Mouse (Mus musculus) hindbrain, embryonic 12.5 days (tissue): ENCODE measurements at regions not wholly inside any gene's neighbourhood (a gene's known extent, or its start where the extent isn't known, plus 50 kb on each side); places are given as distances from the start of the nearest gene placed in this dataset.
A peak's percentile ranks its signal among the peaks of the same experiment; 100 is the strongest.

Experiments used
- ATAC-seq: fragments of 200-750 bp; cut with Nextera tagmentation; 2 replicates; pipeline ENCODE4 v1.8.0; 2017; ENCODE audit warnings: moderate TSS enrichment; ENCODE audit not compliant: low FRiP score
- H3K27ac ChIP-seq: fragments of 300-500 bp; sonication (generic); 2 replicates; pipeline ENCODE4 v1.5.1; 2016; ENCODE audit warnings: mild to moderate bottlenecking
- H3K27me3 ChIP-seq: fragments of 300-500 bp; sonication (generic); 2 replicates; pipeline ENCODE4 v1.6.1; 2016; ENCODE audit warnings: mild to moderate bottlenecking
- H3K36me3 ChIP-seq: fragments of 300-500 bp; sonication (generic); 2 replicates; pipeline ENCODE4 v1.6.1; 2016; ENCODE audit warnings: mild to moderate bottlenecking
- H3K4me1 ChIP-seq: fragments of 300-500 bp; sonication (generic); 2 replicates; pipeline ENCODE4 v1.6.1; 2016
- H3K4me2 ChIP-seq: fragments of 300-500 bp; sonication (generic); replicated peaks from 2 replicates; pipeline ENCODE4 v1.6.1; 2016; ENCODE audit warnings: mild to moderate bottlenecking
- H3K4me3 ChIP-seq: fragments of 300-500 bp; sonication (generic); 2 replicates; pipeline ENCODE4 v1.5.1; 2016; ENCODE audit warnings: mild to moderate bottlenecking
- H3K9ac ChIP-seq: fragments of 300-500 bp; sonication (generic); 2 replicates; pipeline ENCODE4 v1.6.1; 2016; ENCODE audit warnings: mild to moderate bottlenecking, moderate library complexity
- H3K9me3 ChIP-seq: fragments of 300-500 bp; sonication (generic); replicated peaks from 2 replicates; pipeline ENCODE4 v1.6.1; 2016; ENCODE audit warnings: mild to moderate bottlenecking
- WGBS: fragments of 180-500 bp; shearing (Covaris S2); methylation state at CpG from one replicate; pipeline ENCODE4 v1.1.7; 2016; 5-methylcytosine and 5-hydroxymethylcytosine counted together

- H3K4me3 ChIP-seq, result no peak overlapping the region
- no peaks in the 10 kb centered on the region for H3K27me3 ChIP-seq
- peak overlapping the region; percentile 25; the same call in 1 of the 2 replicates for H3K27ac ChIP-seq
- 46% methylated on average over 15 of the region's 15 CpGs for whole genome bisulfite sequencing
- H3K4me1 ChIP-seq, result peaks cover 19% of the 10 kb centered on the region
- H3K9ac ChIP-seq, result no peak overlapping the region
- peak; percentile 71 for ATAC-seq
- no peaks in the 10 kb centered on the region for H3K36me3 ChIP-seq
- H3K9me3 ChIP-seq, result no peaks in the 10 kb centered on the region
- no peak overlapping the region for H3K4me2 ChIP-seq
Observed at GRCm38 (mm10) chr4:131014301-131015081, 70.3 kb downstream of the Matn1 start.

DNA sequence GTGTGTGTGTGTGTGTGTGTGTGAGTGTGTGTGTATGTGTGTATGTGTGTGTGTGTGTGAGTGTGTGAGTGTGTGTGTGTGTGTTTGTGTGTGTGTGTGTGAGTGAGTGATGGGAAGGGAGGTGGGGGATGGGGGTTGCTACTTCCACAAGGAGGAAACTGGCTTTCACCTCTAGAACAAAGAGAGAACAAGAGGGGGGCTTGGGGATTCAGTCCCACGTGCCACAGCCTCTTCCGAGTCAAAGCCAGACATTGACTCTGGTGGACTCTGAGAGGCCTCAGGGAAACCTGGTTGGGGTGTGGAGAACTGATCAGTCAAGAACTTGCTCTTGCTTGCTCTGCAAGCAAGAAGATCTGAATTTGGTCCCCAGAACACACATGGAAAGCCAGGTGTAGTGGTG, 71.0 kb downstream of the Matn1 start:
- Histone ChIP-seq H3K4me2 (no peak overlapping the region), H3K27ac (0 out of 2 replicates have a peak overlapping the region, but pooled peaks have one; percentile 8), H3K4me1 (peaks cover 19% of the 10 kb centered on the region), H3K9me3 (no peaks in the 10 kb centered on the region), H3K27me3 (no peaks in the 10 kb centered on the region), H3K4me3 (no peak overlapping the region), H3K36me3 (no peaks in the 10 kb centered on the region), H3K9ac (no peak overlapping the region)
- 30% methylated on average over 2 of the region's 2 CpGs for WGBS
- no peak for ATAC-seq

GRCm38 (mm10) chr4:131023601-131024000, 79.4 kb downstream of the Matn1 start:
- H3K27ac ChIP-seq, result no peak overlapping the region
- no peak overlapping the region for H3K4me2 ChIP-seq
- H3K9ac ChIP-seq, result no peak overlapping the region
- peaks cover 3% of the 10 kb centered on the region; the same call in 1 of the 2 replicates for H3K9me3 ChIP-seq
- no peak for ATAC-seq
- no peaks in the 10 kb centered on the region for H3K36me3 ChIP-seq
- H3K4me3 ChIP-seq, result no peak overlapping the region
- H3K4me1 ChIP-seq, result no peaks in the 10 kb centered on the region
- WGBS, result 50% methylated on average over 6 of the region's 6 CpGs
- no peaks in the 10 kb centered on the region for H3K27me3 ChIP-seq

- H3K36me3 ChIP-seq, result no peaks in the 10 kb centered on the region
- no peak for ATAC-seq
- no peaks in the 10 kb centered on the region for H3K9me3 ChIP-seq
- 92% methylated on average over 11 of the region's 11 CpGs for WGBS
- H3K4me1 ChIP-seq, result peaks cover 8% of the 10 kb centered on the region
- no peak overlapping the region for H3K4me2 ChIP-seq
- no peak overlapping the region for H3K9ac ChIP-seq
- H3K27ac ChIP-seq, result no peak overlapping the region
- H3K4me3 ChIP-seq, result no peak overlapping the region
- H3K27me3 ChIP-seq, result peaks cover 3% of the 10 kb centered on the region; the same call in 1 of the 2 replicates
Observed at GRCm38 (mm10) chr4:131036292-131036691, 92.1 kb downstream of the Matn1 start.

DNA sequence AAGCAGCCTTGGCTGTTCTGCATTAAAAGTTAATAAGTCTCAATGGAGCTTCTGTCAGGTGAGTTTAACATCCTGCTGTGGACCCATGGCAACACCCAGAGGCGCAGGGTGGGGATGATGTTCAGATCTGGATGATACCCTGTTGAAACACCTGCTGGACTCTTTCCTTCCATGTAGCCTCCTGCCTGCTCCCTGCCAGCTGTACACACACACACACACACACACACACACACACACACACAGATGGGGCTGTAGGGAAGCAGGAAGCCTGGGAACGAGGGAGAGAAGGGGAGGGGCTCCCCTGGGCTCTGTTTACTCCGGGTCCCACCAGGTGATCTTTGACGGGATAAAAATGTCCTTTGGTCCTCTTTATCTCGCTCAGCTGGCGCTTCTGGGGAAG, 93.0 kb downstream of the Matn1 start:
- WGBS, result 16% methylated on average over 6 of the region's 6 CpGs
- no peak overlapping the region for H3K27ac ChIP-seq
- no peaks in the 10 kb centered on the region for H3K36me3 ChIP-seq
- ATAC-seq, result no peak
- H3K9ac ChIP-seq, result no peak overlapping the region
- H3K4me3 ChIP-seq, result no peak overlapping the region
- H3K4me1 ChIP-seq, result peaks cover 8% of the 10 kb centered on the region
- peaks cover 3% of the 10 kb centered on the region; the same call in 1 of the 2 replicates for H3K27me3 ChIP-seq
- no peaks in the 10 kb centered on the region for H3K9me3 ChIP-seq
- H3K4me2 ChIP-seq, result 0 out of 2 replicates have a peak overlapping the region, but pooled peaks have one; percentile 17

DNA sequence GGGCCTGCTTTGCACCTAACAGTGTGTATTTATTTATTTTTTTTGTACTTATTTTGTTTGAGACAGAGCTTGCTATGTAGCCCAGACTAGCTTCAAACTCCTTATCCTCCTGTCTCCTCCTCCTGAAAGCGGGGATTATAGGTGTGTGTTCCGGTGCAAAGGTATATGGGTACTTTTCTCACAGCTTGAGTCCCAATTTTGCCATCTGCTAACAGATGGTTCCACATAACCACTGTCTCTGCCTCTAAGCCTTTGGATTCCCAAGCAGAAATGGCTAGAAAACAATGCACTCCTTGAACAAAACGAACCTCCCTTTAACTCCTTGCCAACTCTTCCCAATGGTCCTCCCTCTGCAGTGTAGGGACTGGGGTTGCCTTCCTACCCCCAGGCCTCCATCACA, 95.5 kb downstream of the Matn1 start:
- Histone ChIP-seq H3K36me3 (no peaks in the 10 kb centered on the region), H3K27ac (no peak overlapping the region), H3K9me3 (no peaks in the 10 kb centered on the region), H3K4me1 (peaks cover 8% of the 10 kb centered on the region), H3K27me3 (peaks cover 3% of the 10 kb centered on the region; the same call in 1 of the 2 replicates), H3K9ac (no peak overlapping the region), H3K4me2 (no peak overlapping the region), H3K4me3 (no peak overlapping the region)
- WGBS, result 83% methylated on average over 3 of the region's 3 CpGs
- no peak for ATAC-seq

DNA sequence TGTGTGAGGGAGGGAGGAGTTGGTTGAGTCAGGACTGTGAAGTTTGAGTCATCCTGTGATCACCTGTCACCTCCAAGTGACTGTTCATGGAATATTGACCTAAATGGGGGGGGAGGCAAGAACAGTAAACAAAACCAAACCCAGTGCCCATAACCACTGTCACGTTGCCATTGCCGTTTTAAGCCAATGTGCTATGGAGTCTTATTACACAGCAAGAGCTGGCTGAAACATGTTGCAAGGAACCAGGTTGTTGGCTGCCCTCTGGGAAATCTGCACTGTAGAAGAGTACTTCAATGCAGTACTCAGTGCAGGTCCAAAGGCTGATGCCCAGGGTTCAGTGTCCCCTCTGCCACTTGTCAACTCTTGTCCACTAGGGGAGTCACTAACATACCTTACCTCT, 97.0 kb downstream of the Matn1 start:
- peaks cover 9% of the 10 kb centered on the region for H3K4me1 ChIP-seq
- no peak for ATAC-seq
- WGBS, result 84% methylated on average over 2 of the region's 2 CpGs
- H3K27ac ChIP-seq, result no peak overlapping the region
- H3K9ac ChIP-seq, result no peak overlapping the region
- H3K36me3 ChIP-seq, result no peaks in the 10 kb centered on the region
- no peaks in the 10 kb centered on the region for H3K9me3 ChIP-seq
- peaks cover 3% of the 10 kb centered on the region; the same call in 1 of the 2 replicates for H3K27me3 ChIP-seq
- no peak overlapping the region for H3K4me3 ChIP-seq
- no peak overlapping the region for H3K4me2 ChIP-seq

GRCm38 (mm10) chr4:131046101-131046500, 101.9 kb downstream of the Matn1 start:
- H3K27ac ChIP-seq, result no peak overlapping the region
- 38% methylated on average over 8 of the region's 8 CpGs for WGBS
- no peak for ATAC-seq

DNA sequence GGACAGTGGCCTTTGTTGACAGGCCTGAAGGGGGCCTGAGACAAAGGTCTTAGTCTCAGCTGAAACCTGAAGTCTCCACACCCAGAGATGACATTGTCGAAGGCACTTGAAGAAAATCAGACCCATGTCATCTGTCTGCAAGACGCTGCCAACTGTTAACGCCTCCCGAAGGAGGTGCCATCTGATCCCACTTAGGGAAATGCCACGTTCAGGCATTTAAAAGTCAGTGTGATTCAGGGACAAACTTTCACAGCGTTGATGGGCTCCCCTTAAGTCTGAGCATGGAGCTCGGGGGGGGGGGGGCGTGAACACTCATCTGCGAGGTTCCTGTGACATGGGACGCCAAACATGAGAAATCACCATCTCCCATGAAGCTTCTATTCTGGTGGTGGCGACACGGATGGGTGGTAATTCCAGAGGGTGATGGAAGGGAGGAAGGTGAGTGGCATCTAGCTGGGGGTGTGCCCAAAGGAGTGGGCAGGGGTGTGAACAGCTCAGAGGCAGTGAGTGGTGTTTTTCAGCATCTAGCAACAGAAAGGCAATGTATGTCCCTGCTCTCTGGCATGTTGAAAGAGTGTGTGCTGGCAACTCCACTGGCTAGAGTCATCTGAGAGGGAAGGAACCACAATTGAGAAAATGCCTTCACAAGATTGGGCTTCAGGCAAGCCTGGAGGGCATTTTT, 102.9 kb downstream of the Matn1 start:
- Histone ChIP-seq H3K4me1 (peaks cover 10% of the 10 kb centered on the region), H3K9ac (no peak overlapping the region), H3K4me2 (no peak overlapping the region), H3K36me3 (no peaks in the 10 kb centered on the region), H3K4me3 (no peak overlapping the region), H3K9me3 (no peaks in the 10 kb centered on the region), H3K27me3 (no peaks in the 10 kb centered on the region), H3K27ac (no peak overlapping the region)
- WGBS, result 60% methylated on average over 12 of the region's 12 CpGs
- no peak for ATAC-seq

More at GRCm38 (mm10) chr4:131046101-131046500, 101.9 kb downstream of the Matn1 start:
- H3K36me3 ChIP-seq, result no peaks in the 10 kb centered on the region
- no peaks in the 10 kb centered on the region for H3K9me3 ChIP-seq
- H3K4me2 ChIP-seq, result no peak overlapping the region
- no peak overlapping the region for H3K9ac ChIP-seq
- H3K4me3 ChIP-seq, result no peak overlapping the region
- H3K4me1 ChIP-seq, result peaks cover 10% of the 10 kb centered on the region
- H3K27me3 ChIP-seq, result no peaks in the 10 kb centered on the region

- peaks cover 7% of the 10 kb centered on the region; the same call in 1 of the 2 replicates for H3K27me3 ChIP-seq
- H3K4me2 ChIP-seq, result no peak overlapping the region
- no peak for ATAC-seq
- no peak overlapping the region for H3K9ac ChIP-seq
- H3K4me3 ChIP-seq, result no peak overlapping the region
- no peaks in the 10 kb centered on the region for H3K36me3 ChIP-seq
- H3K4me1 ChIP-seq, result peaks cover 11% of the 10 kb centered on the region
- H3K9me3 ChIP-seq, result 0 out of 2 replicates have a peak, but pooled peaks cover 6% of the 10 kb centered on the region
- no peak overlapping the region for H3K27ac ChIP-seq
- WGBS, result 95% methylated on average over 3 of the region's 3 CpGs
Observed at GRCm38 (mm10) chr4:131056293-131056692, 112.1 kb downstream of the Matn1 start.

DNA sequence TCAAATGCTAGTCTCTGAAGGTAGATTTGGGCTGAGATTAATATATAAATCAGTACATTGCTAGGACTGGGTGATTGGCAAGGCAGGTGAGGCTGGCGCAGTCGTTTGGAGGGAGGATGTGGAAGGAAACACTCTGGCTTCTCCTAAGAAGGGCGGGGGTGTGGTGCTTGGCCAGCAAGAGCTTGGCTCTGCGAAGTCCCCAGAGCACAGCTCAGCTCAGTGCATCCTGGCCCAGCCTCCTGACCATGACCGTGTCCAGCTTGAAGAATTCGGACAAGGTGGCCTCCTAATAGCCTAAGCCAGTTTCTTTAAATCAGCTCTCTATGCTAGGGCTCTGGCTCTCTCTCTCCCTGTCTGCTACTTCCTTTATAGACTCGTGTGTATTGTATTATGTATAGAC, 115.4 kb downstream of the Matn1 start:
- Histone ChIP-seq H3K4me1 (peaks cover 11% of the 10 kb centered on the region), H3K9ac (no peak overlapping the region), H3K4me2 (no peak overlapping the region), H3K9me3 (no peaks in the 10 kb centered on the region), H3K4me3 (no peak overlapping the region), H3K27me3 (peaks cover 12% of the 10 kb centered on the region; the same call in 1 of the 2 replicates), H3K27ac (no peak overlapping the region), H3K36me3 (no peaks in the 10 kb centered on the region)
- 69% methylated on average over 7 of the region's 7 CpGs for WGBS
- no peak for ATAC-seq

DNA sequence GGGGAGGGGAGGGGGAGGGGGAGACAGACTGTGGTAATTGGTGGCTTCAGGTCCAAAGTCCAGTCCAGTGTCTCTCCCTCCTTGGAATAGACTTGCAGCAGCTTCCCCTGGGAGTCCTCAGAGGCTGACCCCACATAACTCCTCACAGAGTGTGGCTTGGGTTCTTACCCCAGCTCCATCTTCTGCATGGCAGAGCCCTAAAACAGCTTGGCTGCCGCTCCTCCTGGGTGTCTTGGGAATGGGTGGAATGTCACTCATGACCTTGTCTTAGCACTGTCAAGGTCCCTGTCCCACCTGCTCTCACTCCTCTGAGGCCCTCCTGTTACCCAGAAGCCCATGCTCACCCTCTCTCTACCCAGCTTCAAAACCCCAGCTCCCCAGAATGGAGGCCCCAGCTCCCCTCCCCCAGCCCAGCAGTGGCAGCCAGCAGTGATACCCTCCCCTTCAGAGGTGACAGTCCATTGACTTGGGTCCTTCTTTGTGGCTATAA, 116.1 kb downstream of the Matn1 start:
- Histone ChIP-seq H3K36me3 (no peaks in the 10 kb centered on the region), H3K4me1 (peaks cover 13% of the 10 kb centered on the region), H3K9ac (no peak overlapping the region), H3K9me3 (no peaks in the 10 kb centered on the region), H3K4me3 (no peak overlapping the region), H3K4me2 (no peak overlapping the region), H3K27ac (0 out of 2 replicates have a peak overlapping the region, but pooled peaks have one; percentile 30), H3K27me3 (peaks cover 18% of the 10 kb centered on the region)
- 42% methylated on average over 1 of the region's 1 CpGs for WGBS
- ATAC-seq, result 0 out of 2 replicates have a peak, but pooled peaks have one; percentile 6
